Mouse (Mus musculus): ENCODE measurements around the gene Tut1. TPM values are rescaled to one million over a fixed set of nuclear protein-coding genes. Genes with fewer than 3 reads are reported as not detected.

Tut1 gene
- polyA plus RNA-seq, 1 experiment, result 24.9 TPM

- Histone ChIP-seq H3K27me3 (ENCODE audit: control insufficient read depth, insufficient read depth, insufficient read length) (no peaks in the 10 kb centered on the region), H3K79me2 (ENCODE audit: control insufficient read depth, insufficient read depth) (peaks cover 91% of the 10 kb centered on the region), H3K4me2 (ENCODE audit: low read depth) (peak overlapping the region; percentile 100), H3ac (ENCODE audit: control insufficient read depth, insufficient read length) (no peak overlapping the region), H3K36me3 (ENCODE audit: control insufficient read depth, insufficient read depth) (no peaks in the 10 kb centered on the region), H3K4me3 (peak overlapping the region; percentile 92)
- TF ChIP-seq REST (IDR thresholded peaks at IDR 0.05; ENCODE audit: insufficient read depth, insufficient read length) (no peak), POLR2AphosphoS2 (IDR thresholded peaks at IDR 0.05; ENCODE audit: insufficient read length, low read depth) (no peak), TCF12 (IDR thresholded peaks at IDR 0.05; ENCODE audit: insufficient read depth, poor library complexity, severe bottlenecking) (no peak), POLR2A (IDR thresholded peaks at IDR 0.05; ENCODE audit: insufficient read length, low read depth) (no peak), CEBPB (IDR thresholded peaks at IDR 0.05; ENCODE audit: insufficient read depth, poor library complexity, severe bottlenecking) (no peak), TCF3 (IDR thresholded peaks at IDR 0.05; ENCODE audit: insufficient read length, low read depth) (no peak), SRF (IDR thresholded peaks at IDR 0.05; ENCODE audit: control insufficient read depth, insufficient read length, low read depth) (no peak), MYOG (IDR thresholded peaks at IDR 0.05; ENCODE audit: control insufficient read depth in 1 of 3, insufficient read depth in 1 of 3, insufficient read length in 2 of 3, low read depth in 2 of 3) (no peak), E2F4 (IDR thresholded peaks at IDR 0.05; ENCODE audit: insufficient read depth) (no peak), USF1 (IDR thresholded peaks at IDR 0.05; ENCODE audit: low read depth) (no peak)
These were observed 39.9 kb downstream of the Tut1 start for GRCm38 (mm10) chr19:8993625-8993912.

GRCm38 (mm10) chr19:8994813-8995607 is 41.4 kb downstream of the Tut1 start:
- H3K4me3 ChIP-seq, result no peak overlapping the region

GRCm38 (mm10) chr19:8996601-8997000 is 43.0 kb downstream of the Tut1 start:
- Histone ChIP-seq H3K27me3 (ENCODE audit: control insufficient read depth, insufficient read depth, insufficient read length) (no peaks in the 10 kb centered on the region), H3K4me2 (ENCODE audit: low read depth) (peak overlapping the region; percentile 100), H3K79me2 (ENCODE audit: control insufficient read depth, insufficient read depth) (peaks cover 99% of the 10 kb centered on the region), H3K36me3 (ENCODE audit: control insufficient read depth, insufficient read depth) (peaks cover 27% of the 10 kb centered on the region), H3K4me3 (no peak overlapping the region), H3ac (ENCODE audit: control insufficient read depth, insufficient read length) (no peak overlapping the region)
- TF ChIP-seq MAX (IDR thresholded peaks at IDR 0.05; ENCODE audit: low read depth), result no peak
- TF ChIP-seq POLR2AphosphoS2 (IDR thresholded peaks at IDR 0.05; ENCODE audit: insufficient read length, low read depth), result peak; percentile 41

More at GRCm38 (mm10) chr19:8994813-8995607, 41.4 kb downstream of the Tut1 start:
- Histone ChIP-seq H3K79me2 (ENCODE audit: control insufficient read depth, insufficient read depth) (peaks cover 98% of the 10 kb centered on the region), H3ac (ENCODE audit: control insufficient read depth, insufficient read length) (no peak overlapping the region), H3K4me2 (ENCODE audit: low read depth) (peak overlapping the region; percentile 100), H3K27me3 (ENCODE audit: control insufficient read depth, insufficient read depth, insufficient read length) (no peaks in the 10 kb centered on the region), H3K36me3 (ENCODE audit: control insufficient read depth, insufficient read depth) (peaks cover 13% of the 10 kb centered on the region)
- TF ChIP-seq USF1 (IDR thresholded peaks at IDR 0.05; ENCODE audit: low read depth) (no peak), E2F4 (IDR thresholded peaks at IDR 0.05; ENCODE audit: insufficient read depth) (no peak), SRF (IDR thresholded peaks at IDR 0.05; ENCODE audit: control insufficient read depth, insufficient read length, low read depth) (no peak), TCF3 (IDR thresholded peaks at IDR 0.05; ENCODE audit: insufficient read length, low read depth) (no peak), CEBPB (IDR thresholded peaks at IDR 0.05; ENCODE audit: insufficient read depth, poor library complexity, severe bottlenecking) (no peak), TCF12 (IDR thresholded peaks at IDR 0.05; ENCODE audit: insufficient read depth, poor library complexity, severe bottlenecking) (no peak), MYOD1 (IDR thresholded peaks at IDR 0.05; ENCODE audit: control insufficient read depth in 1 of 3, insufficient read length in 2 of 3, low read depth in 2 of 3) (no peak), POLR2AphosphoS2 (IDR thresholded peaks at IDR 0.05; ENCODE audit: insufficient read length, low read depth) (no peak), MYOG (IDR thresholded peaks at IDR 0.05; ENCODE audit: control insufficient read depth in 1 of 3, insufficient read depth in 1 of 3, insufficient read length in 2 of 3, low read depth in 2 of 3) (no peak), REST (IDR thresholded peaks at IDR 0.05; ENCODE audit: insufficient read depth, insufficient read length) (no peak), POLR2A (IDR thresholded peaks at IDR 0.05; ENCODE audit: insufficient read length, low read depth) (no peak), MAX (IDR thresholded peaks at IDR 0.05; ENCODE audit: low read depth) (no peak)

GRCm38 (mm10) chr19:8997546-8997945 is 43.9 kb downstream of the Tut1 start:
- 0 out of 2 replicates have a peak, but pooled peaks have one; percentile 40 for TF ChIP-seq CEBPB (IDR thresholded peaks at IDR 0.05; ENCODE audit: insufficient read depth, poor library complexity, severe bottlenecking)
- no peak for TF ChIP-seq SRF (IDR thresholded peaks at IDR 0.05; ENCODE audit: control insufficient read depth, insufficient read length, low read depth)
- TF ChIP-seq POLR2AphosphoS2 (IDR thresholded peaks at IDR 0.05; ENCODE audit: insufficient read length, low read depth), result peak; percentile 59
- peak in 1 of 3 experiments; percentile 75 for TF ChIP-seq MYOG (IDR thresholded peaks at IDR 0.05; ENCODE audit: control insufficient read depth in 1 of 3, insufficient read depth in 1 of 3, insufficient read length in 2 of 3, low read depth in 2 of 3)
- no peak for TF ChIP-seq REST (IDR thresholded peaks at IDR 0.05; ENCODE audit: insufficient read depth, insufficient read length)
- peak; percentile 11 for TF ChIP-seq TCF3 (IDR thresholded peaks at IDR 0.05; ENCODE audit: insufficient read length, low read depth)
- no peak for TF ChIP-seq MAX (IDR thresholded peaks at IDR 0.05; ENCODE audit: low read depth)
- no peak for TF ChIP-seq E2F4 (IDR thresholded peaks at IDR 0.05; ENCODE audit: insufficient read depth)
- TF ChIP-seq POLR2A (IDR thresholded peaks at IDR 0.05; ENCODE audit: insufficient read length, low read depth), result peak; percentile 38
- no peak for TF ChIP-seq USF1 (IDR thresholded peaks at IDR 0.05; ENCODE audit: low read depth)
- no peak for TF ChIP-seq TCF12 (IDR thresholded peaks at IDR 0.05; ENCODE audit: insufficient read depth, poor library complexity, severe bottlenecking)
- TF ChIP-seq MYOD1 (IDR thresholded peaks at IDR 0.05; ENCODE audit: control insufficient read depth in 1 of 3, insufficient read length in 2 of 3, low read depth in 2 of 3), result peak in 2 of 3 experiments; percentile 7 to 73
- peaks cover 99% of the 10 kb centered on the region for H3K79me2 ChIP-seq (ENCODE audit: control insufficient read depth, insufficient read depth)

More at GRCm38 (mm10) chr19:8997546-8997945, 43.9 kb downstream of the Tut1 start:
- Histone ChIP-seq H3K4me2 (ENCODE audit: low read depth) (peak overlapping the region; percentile 100), H3K27me3 (ENCODE audit: control insufficient read depth, insufficient read depth, insufficient read length) (no peaks in the 10 kb centered on the region), H3ac (ENCODE audit: control insufficient read depth, insufficient read length) (no peak overlapping the region), H3K36me3 (ENCODE audit: control insufficient read depth, insufficient read depth) (peaks cover 37% of the 10 kb centered on the region), H3K4me3 (no peak overlapping the region)
